Mouse (Mus musculus) v-Abl transformed pro-B cells (cell line): ENCODE data around the gene Tyms.

ENCODE experiments used
- in situ Hi-C, 2 experiments: fragments of 400-800 bp; cut with MboI; formaldehyde crosslinking; loops; one replicate each; pipeline ENCODE4 v1.15.1; 2025; ENCODE audit not compliant: unreplicated experiment in 2 of 2

Tyms gene

DNA sequence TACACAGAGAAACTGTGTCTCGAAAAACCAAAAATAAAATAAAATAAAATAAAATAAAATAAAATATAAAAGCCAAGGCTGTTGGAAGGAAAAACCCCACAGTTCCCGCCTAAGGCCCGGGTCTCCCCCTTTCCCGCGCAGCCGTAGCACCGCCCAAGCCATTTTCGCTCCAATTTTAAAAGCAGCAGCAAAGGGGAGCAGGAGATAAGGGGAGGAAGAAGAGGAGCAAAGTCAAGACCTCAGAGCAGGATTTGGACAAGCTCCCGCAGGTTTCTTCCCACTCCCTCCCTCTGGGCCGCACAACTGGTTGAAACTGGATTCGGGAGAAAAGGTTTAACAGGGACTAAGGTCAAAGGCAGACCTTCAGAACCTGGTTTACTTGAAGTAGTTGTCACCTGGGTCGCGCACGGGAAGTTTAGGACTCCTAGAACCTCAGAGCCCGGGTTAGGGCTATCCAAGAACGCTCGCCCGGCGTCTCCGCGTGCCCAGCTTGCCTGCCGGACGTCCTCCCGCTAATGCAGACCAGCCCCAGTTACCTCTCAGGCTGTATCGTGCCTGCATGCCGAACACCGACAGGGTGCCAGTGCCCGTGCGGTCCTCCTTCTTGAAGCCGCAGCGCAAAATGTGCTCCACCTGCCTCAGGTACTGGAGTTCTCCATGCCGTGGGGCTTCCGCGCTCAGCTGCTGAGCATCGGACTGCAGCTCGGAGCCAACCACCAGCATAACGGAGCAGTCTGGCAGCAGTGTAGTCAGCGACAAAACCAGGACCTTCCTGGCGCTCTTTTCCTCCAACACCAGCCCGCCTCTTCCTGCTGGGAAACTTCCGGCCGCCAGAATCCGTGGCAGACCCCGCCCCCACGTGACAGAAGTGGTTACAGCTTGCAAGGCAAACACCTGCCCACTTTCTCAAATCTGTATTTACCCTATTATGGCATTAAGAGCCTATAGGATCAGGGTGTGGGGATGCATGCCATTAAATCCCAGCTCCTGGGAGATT lies at the start of gene Tyms:
Gene Tyms, minus strand, starts transcription at position 793 of the 997 bp plus-strand sequence.
- in situ Hi-C loops: no loop called here

- in situ Hi-C loops: no loop called here
Measured at GRCm38 (mm10) chr5:30122481-30122880, 49.1 kb upstream of the Tyms start.

GRCm38 (mm10) chr5:30120106-30120505 lies 46.7 kb upstream of the Tyms start:
- in situ Hi-C loops: no loop called here

GRCm38 (mm10) chr5:30119163-30119562 lies 45.7 kb upstream of the Tyms start:
- in situ Hi-C loops: no loop called here

- in situ Hi-C loops: no loop called here
Measured at GRCm38 (mm10) chr5:30118018-30118417, 44.6 kb upstream of the Tyms start.

DNA sequence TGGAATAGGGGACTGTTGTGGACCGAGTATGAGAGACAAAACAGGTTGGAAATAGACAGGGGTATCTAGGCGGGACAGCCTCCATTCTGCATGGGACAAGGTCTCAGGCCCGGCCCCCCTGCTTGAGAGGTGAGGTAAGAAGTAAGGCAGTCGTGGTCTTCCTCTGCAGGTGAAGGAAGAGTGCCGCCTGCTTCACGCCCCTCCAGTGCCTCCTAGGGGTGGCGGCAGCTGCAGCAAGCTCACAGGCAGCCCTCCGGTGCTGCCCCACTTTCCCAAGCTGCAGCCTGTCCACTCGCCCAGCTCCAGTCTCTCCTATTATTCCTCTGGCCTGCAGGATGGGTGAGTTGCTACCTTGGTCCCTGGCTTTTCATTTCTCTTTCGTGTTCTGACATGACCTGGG lies 42.3 kb upstream of the Tyms start:
- in situ Hi-C loops: no loop called here

- in situ Hi-C loops: no loop called here
Measured at GRCm38 (mm10) chr5:30114761-30115140, 41.3 kb upstream of the Tyms start.

- in situ Hi-C loops: no loop called here
Measured at GRCm38 (mm10) chr5:30113881-30114760, 40.7 kb upstream of the Tyms start.

- in situ Hi-C loops: no loop called here
Measured at GRCm38 (mm10) chr5:30112533-30113068, 39.2 kb upstream of the Tyms start.

DNA sequence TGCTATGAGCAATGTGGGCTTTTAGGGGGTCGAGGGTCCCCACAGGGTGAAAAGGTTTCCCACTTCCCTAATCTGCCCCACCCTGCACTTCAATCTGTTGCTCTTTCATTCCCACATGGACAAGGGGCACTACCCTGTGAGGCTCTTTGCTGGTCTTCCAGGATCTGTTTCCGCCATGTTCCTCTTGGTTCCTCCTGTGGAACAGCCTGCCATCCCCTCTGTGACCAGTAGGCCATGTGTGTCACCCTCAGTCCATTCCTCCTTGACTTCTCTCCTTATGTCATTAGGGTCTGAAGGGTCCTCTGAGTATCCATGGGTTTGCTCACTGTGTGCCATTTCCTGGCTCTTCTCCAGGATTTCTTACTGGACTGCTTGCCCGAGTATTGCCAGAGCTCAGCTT lies 38.4 kb upstream of the Tyms start:
- in situ Hi-C loops: no loop called here

- in situ Hi-C loops: no loop called here
Measured at GRCm38 (mm10) chr5:30111126-30111525, 37.7 kb upstream of the Tyms start.

DNA sequence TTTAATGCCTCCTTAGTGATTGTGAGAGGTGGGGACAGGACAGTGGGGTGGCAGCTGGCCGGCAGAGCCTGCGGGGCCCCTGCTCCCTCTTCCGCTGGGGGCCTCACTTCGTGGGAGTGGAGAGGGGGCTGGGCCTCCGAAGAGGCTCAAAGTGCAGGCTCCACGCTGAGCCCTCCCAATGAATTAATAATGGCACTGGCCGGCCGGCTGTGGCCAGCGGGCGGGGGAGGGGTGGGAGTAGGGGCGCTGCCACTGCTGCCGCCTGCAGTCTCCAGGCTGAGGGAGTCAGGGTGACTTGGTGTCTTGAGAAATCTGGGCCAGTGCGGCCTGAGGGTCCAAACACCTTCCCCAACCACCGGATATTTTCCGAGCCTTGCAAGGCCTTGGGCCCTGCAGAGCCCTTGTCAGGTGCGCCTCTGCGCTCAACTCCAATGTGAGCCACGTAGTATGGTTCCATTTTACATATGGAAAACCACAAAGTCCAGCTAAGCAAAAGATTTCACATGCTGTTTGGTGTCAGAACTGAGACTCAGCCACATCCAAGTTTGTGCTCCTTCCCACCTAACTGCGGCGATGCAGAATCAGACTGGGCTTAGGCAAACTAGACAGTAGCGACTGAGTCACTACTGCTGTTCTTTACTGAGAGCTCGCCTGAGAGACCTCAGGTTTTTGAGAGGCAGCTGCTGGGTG lies 37.1 kb upstream of the Tyms start:
- in situ Hi-C loops: no loop called here

DNA sequence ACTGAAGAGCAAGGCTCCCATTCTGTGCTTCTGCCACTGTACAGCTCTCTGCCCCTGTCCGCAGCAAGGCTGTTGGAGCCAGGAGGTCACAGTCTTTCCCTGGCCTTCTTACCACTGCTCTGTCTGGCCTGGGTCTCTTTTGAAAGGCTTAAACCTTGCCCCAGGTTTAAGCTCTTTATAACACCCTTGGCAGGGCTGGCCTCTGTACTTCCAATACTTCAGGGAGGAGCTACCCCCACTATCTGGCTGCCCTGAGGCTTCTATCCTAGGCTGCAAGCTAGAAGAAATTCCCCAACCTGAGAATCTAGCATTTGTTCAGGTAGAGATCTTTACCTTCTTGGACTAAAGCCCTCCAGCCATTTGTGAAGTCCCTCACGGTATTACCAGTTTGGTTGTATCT lies 36.5 kb upstream of the Tyms start:
- in situ Hi-C loops: no loop called here

GRCm38 (mm10) chr5:30108233-30108632 lies 34.8 kb upstream of the Tyms start:
- in situ Hi-C loops: no loop called here

- in situ Hi-C loops: no loop called here
Measured at GRCm38 (mm10) chr5:30107611-30108041, 34.2 kb upstream of the Tyms start.

GRCm38 (mm10) chr5:30107186-30107585 lies 33.8 kb upstream of the Tyms start:
- in situ Hi-C loops: no loop called here

DNA sequence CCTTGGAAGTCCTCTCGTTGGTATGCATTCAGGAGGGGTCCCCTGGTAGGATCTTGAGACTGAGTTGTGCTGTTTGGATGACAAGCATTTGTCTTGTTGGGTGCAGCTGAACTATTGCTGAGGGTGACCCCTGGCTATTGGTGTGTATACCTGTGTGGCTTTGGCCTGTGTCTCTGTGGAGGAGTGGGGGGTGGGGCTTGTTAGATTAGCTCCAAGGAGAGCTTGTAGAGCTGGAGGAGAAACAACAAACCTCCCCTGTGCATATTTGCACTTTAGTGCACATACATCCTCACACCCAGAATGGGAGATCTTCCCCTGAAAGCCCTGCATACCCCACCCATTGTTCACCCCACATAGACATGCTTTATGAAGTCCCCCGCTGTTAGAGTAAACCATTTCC lies 33.3 kb upstream of the Tyms start:
- in situ Hi-C loops: no loop called here

DNA sequence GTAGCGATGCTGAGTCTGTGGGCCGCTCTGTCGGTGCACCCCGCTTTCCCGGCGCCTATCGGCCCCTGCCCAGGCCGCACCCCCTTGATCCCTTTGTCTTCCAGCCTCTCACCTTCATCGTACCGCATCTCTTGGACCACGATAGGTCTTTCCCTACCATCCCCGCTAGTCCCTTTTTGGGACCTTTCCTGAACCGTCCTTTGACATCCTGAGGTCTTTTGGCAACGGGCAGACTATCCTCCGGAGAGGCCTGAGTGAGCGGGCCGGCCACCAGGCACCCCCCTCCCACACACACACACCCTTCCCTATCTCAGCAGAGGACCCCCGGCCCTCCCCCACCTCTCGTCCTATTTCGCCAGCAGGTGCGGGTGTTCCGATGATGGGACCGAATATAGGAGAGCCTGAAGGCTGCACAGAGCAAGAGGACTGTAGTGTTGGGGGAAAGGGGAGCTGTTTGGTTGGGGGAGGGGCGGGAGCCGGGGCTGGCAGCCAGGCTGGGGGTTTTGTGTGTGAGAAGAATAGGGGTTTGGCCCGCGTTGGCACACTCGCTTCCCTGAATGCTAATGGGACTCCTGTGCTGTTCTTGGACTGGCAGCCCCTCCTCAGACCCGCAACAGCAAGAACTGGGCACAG lies 32.4 kb upstream of the Tyms start, which contains the start of gene 3110082J24Rik:
Gene 3110082J24Rik, minus strand, starts transcription at position 419 of the 633 bp plus-strand sequence.
- in situ Hi-C loops: no loop called here

- in situ Hi-C loops: no loop called here
Measured at GRCm38 (mm10) chr5:30104841-30105667, 31.6 kb upstream of the Tyms start, which contains the start of gene Garem2. Garem2 (plus strand) TSS chr5:30105161.
